Mouse (Mus musculus): ENCODE results near the gene Them4. TPM values are rescaled to one million over a fixed set of nuclear protein-coding genes. Genes with fewer than 3 reads are reported as not detected.

Gene Them4
- total and polyA plus RNA-seq, 3 experiments: 0.81 to 1.4 TPM; not detected in 1

DNA sequence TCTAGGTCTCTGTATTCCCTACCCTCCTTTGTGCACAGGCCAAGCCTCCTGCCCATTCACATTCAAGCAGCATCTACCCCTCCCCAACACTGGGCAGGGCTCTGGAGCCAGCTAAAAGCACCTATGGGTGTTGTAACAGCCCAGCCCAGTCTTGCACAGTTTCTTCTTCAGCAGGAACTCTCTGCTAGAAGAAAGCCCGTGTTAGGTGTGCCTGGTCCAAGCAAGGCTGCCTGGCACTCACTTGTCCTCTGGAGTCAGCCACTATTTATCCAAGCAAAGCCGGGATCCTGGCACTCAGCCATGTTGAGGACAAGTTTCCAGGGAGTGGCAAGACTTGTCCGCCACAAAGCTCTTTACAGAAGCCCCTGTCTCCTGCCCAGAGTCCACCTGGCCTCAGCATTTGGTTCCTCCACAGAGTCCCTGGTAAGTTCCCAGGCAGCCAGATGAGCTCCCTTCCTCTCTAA lies 32.1 kb downstream of the Them4 start, which contains the start of gene Them5:
Gene Them5, plus strand, starts transcription at position 141 of the 464 bp plus-strand sequence.
- DNase-seq (ENCODE audit: low read depth, low spot score): no peak
- H3K4me1 ChIP-seq (ENCODE audit: control insufficient read depth in 1 of 2, insufficient read depth in 2 of 2, low read length in 2 of 2): no peaks in the 10 kb centered on the region

DNA sequence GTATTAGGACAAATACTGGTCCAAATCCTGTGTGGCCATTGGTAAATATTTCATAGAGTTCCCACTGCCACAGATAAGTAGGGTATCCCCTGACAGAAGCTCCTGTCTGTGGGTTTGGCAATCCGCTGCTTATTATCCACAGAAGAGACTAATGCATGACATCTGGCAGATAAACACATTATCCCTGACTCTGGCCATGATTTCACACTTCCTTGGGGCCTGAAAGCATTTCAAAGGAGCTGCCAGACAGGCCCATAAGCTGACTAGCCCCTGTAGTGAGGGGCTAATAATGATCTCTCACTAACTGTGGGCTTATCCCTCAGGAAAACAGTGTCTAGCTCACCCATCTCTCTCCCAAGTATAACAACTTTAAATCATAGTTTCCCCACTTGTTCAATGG lies 32.7 kb downstream of the Them4 start:
- no peak overlapping the region for H3K9ac ChIP-seq (ENCODE audit: control insufficient read depth, low read depth, low read length, poor library complexity, severe bottlenecking)
- H3K4me1 ChIP-seq (ENCODE audit: control insufficient read depth in 1 of 2, insufficient read depth in 2 of 2, low read length in 2 of 2): no peaks in the 10 kb centered on the region
- H3K27ac ChIP-seq (ENCODE audit: control insufficient read depth, low read depth, low read length): no peak overlapping the region
- no peak for DNase-seq (ENCODE audit: low read depth, low spot score)
- no peaks in the 10 kb centered on the region for H3K79me2 ChIP-seq (ENCODE audit: control insufficient read depth, insufficient read depth, low read length, poor library complexity)
- TF ChIP-seq E2F4 (IDR thresholded peaks at IDR 0.05; ENCODE audit: borderline replicate concordance, low read depth, low read length): no peak
- TF ChIP-seq CHD2 (IDR thresholded peaks at IDR 0.05; ENCODE audit: low read length): no peak
- no peak for TF ChIP-seq USF1 (IDR thresholded peaks at IDR 0.05; ENCODE audit: low read depth, low read length)
- TF ChIP-seq ZC3H11A (IDR thresholded peaks at IDR 0.05; ENCODE audit: low read depth, low read length): no peak
- TF ChIP-seq POLR2AphosphoS2 (IDR thresholded peaks at IDR 0.05; ENCODE audit: low read length): no peak
- no peaks in the 10 kb centered on the region for H3K9me3 ChIP-seq (replicated peaks; ENCODE audit: insufficient read depth, low read length)
- H3K4me3 ChIP-seq (ENCODE audit: control insufficient read depth in 1 of 2, insufficient read depth in 1 of 2, low read depth in 2 of 2, low read length in 2 of 2): no peak overlapping the region
- peaks cover 9% of the 10 kb centered on the region in 2 experiments; a peak in 3 of 4 replicates for H3K27me3 ChIP-seq (ENCODE audit: control insufficient read depth in 1 of 2, insufficient read depth in 2 of 2, low read length in 2 of 2)
- H3K36me3 ChIP-seq (ENCODE audit: control insufficient read depth in 1 of 2, insufficient read depth in 2 of 2, low read length in 2 of 2): no peaks in the 10 kb centered on the region

More for the DNA sequence above, 32.1 kb downstream of the Them4 start, which contains the start of gene Them5:
- H3K9me3 ChIP-seq (replicated peaks; ENCODE audit: insufficient read depth, low read length): no peaks in the 10 kb centered on the region
- H3K9ac ChIP-seq (ENCODE audit: control insufficient read depth, low read depth, low read length, poor library complexity, severe bottlenecking): no peak within 1 kb of the TSS
- TF ChIP-seq GATA1 (IDR thresholded peaks at IDR 0.05; ENCODE audit: low read depth, low read length): no peak
- no peak for TF ChIP-seq TCF12 (IDR thresholded peaks at IDR 0.05; ENCODE audit: low read depth, low read length)
- no peak for TF ChIP-seq RCOR1 (IDR thresholded peaks at IDR 0.05; ENCODE audit: low read depth, low read length)
- no peak for TF ChIP-seq USF1 (IDR thresholded peaks at IDR 0.05; ENCODE audit: low read depth, low read length)
- no peak for TF ChIP-seq MAFK (IDR thresholded peaks at IDR 0.05; ENCODE audit: borderline replicate concordance, low read depth, low read length)
- no peak for TF ChIP-seq SMC3 (IDR thresholded peaks at IDR 0.05; ENCODE audit: low read depth, low read length)
- TF ChIP-seq USF2 (IDR thresholded peaks at IDR 0.05; ENCODE audit: borderline replicate concordance in 1 of 2, insufficient read depth in 1 of 2, low read depth in 1 of 2, low read length in 2 of 2): no peak
- TF ChIP-seq TBP (IDR thresholded peaks at IDR 0.05; ENCODE audit: low read depth, low read length): no peak
- no peak for TF ChIP-seq HCFC1 (IDR thresholded peaks at IDR 0.05; ENCODE audit: low read depth, low read length)
- no peak for TF ChIP-seq MYB (IDR thresholded peaks at IDR 0.05; ENCODE audit: low read depth, low read length)
- TF ChIP-seq JUND (IDR thresholded peaks at IDR 0.05; ENCODE audit: low read depth, low read length): no peak
- no peak for TF ChIP-seq ZKSCAN1 (IDR thresholded peaks at IDR 0.05; ENCODE audit: low read depth, low read length)
- no peak for TF ChIP-seq MAZ (IDR thresholded peaks at IDR 0.05; ENCODE audit: low read depth, low read length)
- TF ChIP-seq ZMIZ1 (IDR thresholded peaks at IDR 0.05; ENCODE audit: low read depth, low read length): no peak
- no peak for TF ChIP-seq ZNF384 (IDR thresholded peaks at IDR 0.05; ENCODE audit: low read depth, low read length)
- no peak for TF ChIP-seq ZC3H11A (IDR thresholded peaks at IDR 0.05; ENCODE audit: low read depth, low read length)
- no peak for TF ChIP-seq CHD2 (IDR thresholded peaks at IDR 0.05; ENCODE audit: low read length)
- TF ChIP-seq E2F4 (IDR thresholded peaks at IDR 0.05; ENCODE audit: borderline replicate concordance, low read depth, low read length): no peak
- no peak for TF ChIP-seq GABPA (IDR thresholded peaks at IDR 0.05; ENCODE audit: low read depth, low read length)
- no peak for TF ChIP-seq MYC (IDR thresholded peaks at IDR 0.05; ENCODE audit: low read depth, low read length)
- H3K4me3 ChIP-seq (ENCODE audit: control insufficient read depth in 1 of 2, insufficient read depth in 1 of 2, low read depth in 2 of 2, low read length in 2 of 2): no peak within 1 kb of the TSS
- H3K27ac ChIP-seq (ENCODE audit: control insufficient read depth, low read depth, low read length): no peak within 1 kb of the TSS
- H3K36me3 ChIP-seq (ENCODE audit: control insufficient read depth in 1 of 2, insufficient read depth in 2 of 2, low read length in 2 of 2): no peaks in the 10 kb centered on the region
- no peaks in the 10 kb centered on the region for H3K79me2 ChIP-seq (ENCODE audit: control insufficient read depth, insufficient read depth, low read length, poor library complexity)
- H3K27me3 ChIP-seq (ENCODE audit: control insufficient read depth in 1 of 2, insufficient read depth in 2 of 2, low read length in 2 of 2): peaks cover 9% of the 10 kb centered on the region in 2 experiments; a peak in 3 of 4 replicates

All from MEL (cell line).